Mouse (Mus musculus) megakaryocyte, embryonic 14.5 days (primary cell): ENCODE data around the gene Cryge.

Experiments used
- FLI1 ChIP-seq: IDR thresholded peaks from 2 replicates; pipeline ENCODE4 v1.6.1; 2012; ENCODE audit warnings: low read length, inconsistent platforms, mixed read lengths
- GATA1 ChIP-seq: IDR thresholded peaks from 3 replicates; pipeline ENCODE4 v1.6.1; 2012; ENCODE audit warnings: mixed read lengths, low read length, inconsistent platforms, borderline replicate concordance

GRCm38 (mm10) chr1:65032641-65033040 lies 18.3 kb downstream of the Cryge start, which contains the start of gene Akr1cl:
- no peak for TF ChIP-seq GATA1
- TF ChIP-seq FLI1 = no peak
